ENCODE assay signal across 18 mouse cellular contexts in genomic region chr9:97883336-97883735, GRCm38 (mm10).
A peak's percentile ranks its signal among the peaks of the same experiment; 100 is the strongest.
DNase-seq lines count a peak whose midpoint lies in the region.
"Had no signal": no experiment of that assay in that cellular context is flagged by ENCODE, and none has a peak within 500 bp of the region (broad histone marks: within the 10 kb centered on the region; RNA-seq: fewer than 3 reads in every experiment).

No protein-coding gene starts in this region.

- intact Hi-C loops in left cerebral cortex, postnatal 4 days (cut with DNase I) = no loop called here

- peak; percentile 55 for DNase-seq in left cerebral cortex, adult 11 months (ENCODE audit: low spot score)
- no peak for DNase-seq in left cerebral cortex, postnatal 4 days
- DNase-seq in frontal cortex, adult 2 months (ENCODE audit: extremely low spot score in 1 of 2, low spot score in 1 of 2) = peak; percentile 76 to 79
- DNase-seq in left cerebral cortex, adult 9 months (ENCODE audit: low spot score in 2 of 2) = peak; percentile 37 to 78
- DNase-seq in telencephalon, adult 2 months (ENCODE audit: low read depth, low spot score) = peak; percentile 92
- DNase-seq in kidney, postnatal 36 days = no peak
- DNase-seq in kidney, adult 18-20 months = no peak
- DNase-seq: adrenal gland, postnatal 10 days; cerebellum, adult 2 months; cerebellum, postnatal 25 days; embryo, embryonic 11 days; gastrocnemius, postnatal 14 days; heart, adult 18-20 months; heart, postnatal 14 days; kidney, adult 2 months; lung, postnatal 4 days; midbrain, embryonic 14.5 days; thymus, postnatal 14 days had no signal

Comparison
In these comparisons a context has a peak if more than half of its experiments do, and no peak if none do; other contexts are left out.
1. DNase-seq: peak in left cerebral cortex, adult 11 months (single experiment), frontal cortex, adult 2 months (2 of 2), left cerebral cortex, adult 9 months (2 of 2) and telencephalon, adult 2 months (single experiment); none in left cerebral cortex, postnatal 4 days (single experiment), kidney, postnatal 36 days (0 of 2) and kidney, adult 18-20 months (single experiment).